Mouse (Mus musculus) brain, embryonic 14.5 days (tissue): ENCODE measurements around the gene Fyco1.

Experiments
- CTCF ChIP-seq: fragments of 200-500 bp; IDR thresholded peaks from 2 replicates; pipeline ENCODE4 v1.5.1; 2012; ENCODE audit warnings: inconsistent platforms, mild to moderate bottlenecking, moderate library complexity, borderline replicate concordance; ENCODE audit not compliant: insufficient read depth, insufficient read length; ENCODE audit errors: extremely low read depth
- POLR2A ChIP-seq: fragments of 200-500 bp; IDR thresholded peaks from 2 replicates; pipeline ENCODE4 v1.6.1; 2012; ENCODE audit warnings: mild to moderate bottlenecking, inconsistent platforms, borderline replicate concordance; ENCODE audit not compliant: poor library complexity, insufficient read depth, insufficient read length, severe bottlenecking; ENCODE audit errors: extremely low read depth

DNA sequence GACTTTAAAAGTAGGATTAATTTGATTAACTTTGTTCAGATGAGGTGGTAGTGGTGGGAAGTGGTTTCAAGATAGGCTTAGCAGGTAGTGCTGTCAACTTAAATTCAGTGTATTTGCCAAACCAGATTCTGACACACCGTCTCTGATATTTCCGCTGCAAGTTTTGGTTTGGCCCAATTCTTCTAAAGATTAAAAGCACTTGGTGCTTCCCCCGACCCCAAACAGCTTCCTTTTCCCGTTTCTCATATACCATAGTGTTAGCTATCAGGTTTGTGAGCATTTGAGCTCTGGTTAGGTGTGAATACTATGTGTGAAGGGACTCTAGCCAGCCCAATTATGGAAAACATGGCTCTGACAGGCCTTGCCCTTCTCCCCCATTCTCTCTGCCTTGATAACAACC, 20.4 kb upstream of the Fyco1 start:
- no peak for TF ChIP-seq CTCF
- TF ChIP-seq POLR2A = no peak
